Mouse (Mus musculus) liver, embryonic 11.5 days (tissue): ENCODE measurements around the gene Ten1. TPM values are rescaled to one million over a fixed set of nuclear protein-coding genes. Genes with fewer than 3 reads are reported as not detected.

Source experiments
- ATAC-seq: fragments of 200-750 bp; cut with Nextera tagmentation; replicated peaks from 2 replicates; pipeline ENCODE4 v1.8.0; 2017; ENCODE audit warnings: moderate number of reproducible peaks, mild to moderate bottlenecking, moderate TSS enrichment, moderate library complexity; ENCODE audit not compliant: low FRiP score
- DNase-seq: peaks from one replicate; pipeline ENCODE4 v3.0.0-alpha.2; 2017; ENCODE audit warnings: low spot score
- H3K27ac ChIP-seq: fragments of 300-500 bp; sonication (generic); 2 replicates; pipeline ENCODE4 v1.5.1; 2014; ENCODE audit warnings: mild to moderate bottlenecking, low read depth, low read length, control low read depth
- H3K27me3 ChIP-seq: fragments of 300-500 bp; sonication (generic); replicated peaks from 2 replicates; pipeline ENCODE4 v1.6.1; 2014; ENCODE audit warnings: low read length, mixed read lengths; ENCODE audit not compliant: control insufficient read depth, insufficient read depth
- H3K36me3 ChIP-seq: fragments of 300-500 bp; sonication (generic); 2 replicates; pipeline ENCODE4 v1.6.1; 2014; ENCODE audit warnings: mild to moderate bottlenecking, low read length, moderate library complexity, mixed read lengths; ENCODE audit not compliant: control insufficient read depth, insufficient read depth
- H3K4me1 ChIP-seq: fragments of 300-500 bp; sonication (generic); replicated peaks from 2 replicates; pipeline ENCODE4 v1.6.1; 2014; ENCODE audit warnings: low read length, mixed read lengths; ENCODE audit not compliant: control insufficient read depth, insufficient read depth
- H3K4me2 ChIP-seq: fragments of 300-500 bp; sonication (generic); 2 replicates; pipeline ENCODE4 v1.6.1; 2014; ENCODE audit warnings: mild to moderate bottlenecking, control low read depth, moderate library complexity
- H3K4me3 ChIP-seq: fragments of 300-500 bp; sonication (generic); 2 replicates; pipeline ENCODE4 v1.5.1; 2014; ENCODE audit warnings: low read depth, low read length, control low read depth
- H3K9ac ChIP-seq: fragments of 300-500 bp; sonication (generic); 2 replicates; pipeline ENCODE4 v1.6.1; 2014; ENCODE audit warnings: low read depth, low read length, control low read depth
- H3K9me3 ChIP-seq: fragments of 300-500 bp; sonication (generic); 2 replicates; pipeline ENCODE4 v1.6.1; 2016; ENCODE audit warnings: low read length, inconsistent platforms, mixed read lengths; ENCODE audit not compliant: control insufficient read depth
- WGBS: fragments of 180-500 bp; shearing (Covaris S2); extraction: QIAGEN DNeasy Blood & Tissue Kit; methylation state at CpG from one replicate; pipeline ENCODE4 v1.1.7; 2014; 5-methylcytosine and 5-hydroxymethylcytosine counted together
- polyA plus RNA-seq: library from polyadenylated mRNA; unstranded; fragments of >200 nt; fragmentation: Nextera tagmentation; extraction: Ambion mirVana; gene quantifications from 2 replicates; pipeline ENCODE4 v1.2.1, GENCODE M21; 2014

Gene Ten1
- polyA plus RNA-seq, 1 experiment from 2014 or later = 63.8 TPM

- WGBS = 92% methylated on average over 3 of the region's 3 CpGs
- no peak for DNase-seq
Measured at GRCm38 (mm10) chr11:116203150-116203549, 4.5 kb downstream of the Ten1 start.

GRCm38 (mm10) chr11:116206678-116207077, 8.0 kb downstream of the Ten1 start:
- H3K4me2 ChIP-seq = no peak overlapping the region
- WGBS = 56% methylated on average over 4 of the region's 4 CpGs

More at GRCm38 (mm10) chr11:116203150-116203549, 4.5 kb downstream of the Ten1 start:
- Histone ChIP-seq H3K9ac (no peak overlapping the region), H3K9me3 (no peaks in the 10 kb centered on the region), H3K27ac (no peak overlapping the region), H3K36me3 (peaks cover 10% of the 10 kb centered on the region), H3K4me1 (0 out of 2 replicates have a peak, but pooled peaks cover 2% of the 10 kb centered on the region), H3K4me2 (no peak overlapping the region), H3K27me3 (no peaks in the 10 kb centered on the region), H3K4me3 (no peak overlapping the region)
- ATAC-seq = no peak

GRCm38 (mm10) chr11:116208660-116209059, 10.0 kb downstream of the Ten1 start:
- H3K4me1 ChIP-seq = peaks cover 5% of the 10 kb centered on the region; the same call in 1 of the 2 replicates
- ATAC-seq = no peak
- H3K27me3 ChIP-seq = no peaks in the 10 kb centered on the region
- no peaks in the 10 kb centered on the region for H3K9me3 ChIP-seq
- H3K9ac ChIP-seq = no peak overlapping the region
- WGBS = 82% methylated on average over 3 of the region's 3 CpGs
- H3K4me3 ChIP-seq = no peak overlapping the region
- no peak overlapping the region for H3K27ac ChIP-seq
- H3K4me2 ChIP-seq = no peak overlapping the region
- DNase-seq = no peak
- peaks cover 10% of the 10 kb centered on the region for H3K36me3 ChIP-seq

More at GRCm38 (mm10) chr11:116206678-116207077, 8.0 kb downstream of the Ten1 start:
- DNase-seq (no peak), ATAC-seq (no peak; the same call in 1 of the 2 replicates)
- Histone ChIP-seq H3K4me1 (peaks cover 5% of the 10 kb centered on the region; the same call in 1 of the 2 replicates), H3K9ac (no peak overlapping the region), H3K9me3 (no peaks in the 10 kb centered on the region), H3K36me3 (peaks cover 10% of the 10 kb centered on the region), H3K27ac (no peak overlapping the region), H3K27me3 (no peaks in the 10 kb centered on the region), H3K4me3 (no peak overlapping the region)

GRCm38 (mm10) chr11:116209257-116209656, 10.6 kb downstream of the Ten1 start:
- DNase-seq = no peak
- peaks cover 10% of the 10 kb centered on the region for H3K36me3 ChIP-seq
- H3K27ac ChIP-seq = no peak overlapping the region
- no peaks in the 10 kb centered on the region for H3K9me3 ChIP-seq
- no peak overlapping the region for H3K4me2 ChIP-seq
- ATAC-seq = no peak
- H3K9ac ChIP-seq = no peak overlapping the region
- peaks cover 5% of the 10 kb centered on the region; the same call in 1 of the 2 replicates for H3K4me1 ChIP-seq
- WGBS = 78% methylated on average over 8 of the region's 8 CpGs
- H3K4me3 ChIP-seq = no peak overlapping the region
- H3K27me3 ChIP-seq = no peaks in the 10 kb centered on the region

GRCm38 (mm10) chr11:116210696-116211095, 12.0 kb downstream of the Ten1 start:
- Histone ChIP-seq H3K27ac (no peak overlapping the region), H3K9ac (no peak overlapping the region), H3K36me3 (peaks cover 10% of the 10 kb centered on the region), H3K4me3 (no peak overlapping the region), H3K27me3 (no peaks in the 10 kb centered on the region), H3K4me2 (no peak overlapping the region), H3K4me1 (peaks cover 5% of the 10 kb centered on the region; the same call in 1 of the 2 replicates), H3K9me3 (no peaks in the 10 kb centered on the region)
- ATAC-seq (no peak), DNase-seq (no peak)
- WGBS = 66% methylated on average over 5 of the region's 5 CpGs

- no peak for DNase-seq
- no peaks in the 10 kb centered on the region for H3K36me3 ChIP-seq
- 83% methylated on average over 6 of the region's 6 CpGs for WGBS
- H3K4me3 ChIP-seq = no peak overlapping the region
- no peak for ATAC-seq
- no peak overlapping the region for H3K9ac ChIP-seq
- no peaks in the 10 kb centered on the region for H3K27me3 ChIP-seq
- H3K4me2 ChIP-seq = no peak overlapping the region
- no peak overlapping the region for H3K27ac ChIP-seq
- H3K9me3 ChIP-seq = no peaks in the 10 kb centered on the region
- H3K4me1 ChIP-seq = peaks cover 3% of the 10 kb centered on the region; the same call in 1 of the 2 replicates
Measured at GRCm38 (mm10) chr11:116212847-116213246, 14.2 kb downstream of the Ten1 start.

GRCm38 (mm10) chr11:116213877-116214510, 15.3 kb downstream of the Ten1 start:
- no peak for ATAC-seq
- Histone ChIP-seq H3K4me1 (peaks cover 10% of the 10 kb centered on the region), H3K27ac (no peak overlapping the region), H3K9ac (no peak overlapping the region), H3K27me3 (no peaks in the 10 kb centered on the region), H3K4me3 (no peak overlapping the region), H3K4me2 (no peak overlapping the region), H3K36me3 (no peaks in the 10 kb centered on the region), H3K9me3 (no peaks in the 10 kb centered on the region)
- DNase-seq = no peak
- WGBS = 91% methylated on average over 13 of the region's 13 CpGs

- DNase-seq = no peak
- ATAC-seq = no peak
- Histone ChIP-seq H3K4me2 (no peak overlapping the region), H3K27ac (no peak overlapping the region), H3K9ac (no peak overlapping the region), H3K4me3 (no peak overlapping the region), H3K4me1 (peaks cover 17% of the 10 kb centered on the region), H3K36me3 (no peaks in the 10 kb centered on the region), H3K27me3 (no peaks in the 10 kb centered on the region), H3K9me3 (no peaks in the 10 kb centered on the region)
- 77% methylated on average over 7 of the region's 7 CpGs for WGBS
Measured at GRCm38 (mm10) chr11:116215181-116215580, 16.5 kb downstream of the Ten1 start.

- Histone ChIP-seq H3K36me3 (no peaks in the 10 kb centered on the region), H3K4me2 (no peak overlapping the region), H3K4me3 (no peak overlapping the region), H3K4me1 (peaks cover 17% of the 10 kb centered on the region), H3K27me3 (peaks cover 6% of the 10 kb centered on the region), H3K9ac (no peak overlapping the region), H3K27ac (no peak overlapping the region), H3K9me3 (no peaks in the 10 kb centered on the region)
- ATAC-seq (no peak), DNase-seq (no peak)
- 85% methylated on average over 6 of the region's 6 CpGs for WGBS
Measured at GRCm38 (mm10) chr11:116215991-116216390, 17.3 kb downstream of the Ten1 start.
